Mouse (Mus musculus) heart, embryonic 12.5 days (tissue): ENCODE measurements around the gene Gm4952. TPM values are rescaled to one million over a fixed set of nuclear protein-coding genes. Genes with fewer than 3 reads are reported as not detected.

ENCODE experiments used
- ATAC-seq: fragments of 200-750 bp; cut with Nextera tagmentation; 2 replicates; pipeline ENCODE4 v1.8.0; 2017; ENCODE audit warnings: moderate TSS enrichment, moderate library complexity; ENCODE audit not compliant: insufficient number of reproducible peaks, low FRiP score
- H3K27ac ChIP-seq: fragments of 300-500 bp; sonication (generic); 2 replicates; pipeline ENCODE4 v1.5.1; 2016; ENCODE audit warnings: mild to moderate bottlenecking, moderate library complexity; ENCODE audit not compliant: poor library complexity, severe bottlenecking
- H3K27me3 ChIP-seq: fragments of 300-500 bp; sonication (generic); replicated peaks from 2 replicates; pipeline ENCODE4 v1.6.1; 2016; ENCODE audit warnings: mild to moderate bottlenecking, moderate library complexity
- H3K36me3 ChIP-seq: fragments of 300-500 bp; sonication (generic); 2 replicates; pipeline ENCODE4 v1.6.1; 2016; ENCODE audit warnings: mild to moderate bottlenecking, moderate library complexity
- H3K4me1 ChIP-seq: fragments of 300-500 bp; sonication (generic); replicated peaks from 2 replicates; pipeline ENCODE4 v1.6.1; 2016; ENCODE audit warnings: mild to moderate bottlenecking
- H3K4me2 ChIP-seq: fragments of 300-500 bp; sonication (generic); 2 replicates; pipeline ENCODE4 v1.6.1; 2016; ENCODE audit warnings: mild to moderate bottlenecking, moderate library complexity
- H3K4me3 ChIP-seq: fragments of 300-500 bp; sonication (generic); 2 replicates; pipeline ENCODE4 v1.5.1; 2016; ENCODE audit warnings: mild to moderate bottlenecking
- H3K9ac ChIP-seq: fragments of 300-500 bp; sonication (generic); 2 replicates; pipeline ENCODE4 v1.6.1; 2016; ENCODE audit warnings: mild to moderate bottlenecking, moderate library complexity
- H3K9me3 ChIP-seq: fragments of 300-500 bp; sonication (generic); replicated peaks from 2 replicates; pipeline ENCODE4 v1.6.1; 2016; ENCODE audit warnings: mild to moderate bottlenecking, moderate library complexity
- WGBS: fragments of 180-500 bp; shearing (Covaris S2); methylation state at CpG from one replicate; pipeline ENCODE4 v1.1.7; 2016; 5-methylcytosine and 5-hydroxymethylcytosine counted together
- polyA plus RNA-seq: library from polyadenylated mRNA; unstranded; fragments of >200 nt; fragmentation: Nextera tagmentation; extraction: Ambion mirVana; gene quantifications from 2 replicates; pipeline ENCODE4 v1.2.1, GENCODE M21; 2016

Gm4952 gene
- 0.08 and 0.15 TPM in 2 replicates for polyA plus RNA-seq

DNA sequence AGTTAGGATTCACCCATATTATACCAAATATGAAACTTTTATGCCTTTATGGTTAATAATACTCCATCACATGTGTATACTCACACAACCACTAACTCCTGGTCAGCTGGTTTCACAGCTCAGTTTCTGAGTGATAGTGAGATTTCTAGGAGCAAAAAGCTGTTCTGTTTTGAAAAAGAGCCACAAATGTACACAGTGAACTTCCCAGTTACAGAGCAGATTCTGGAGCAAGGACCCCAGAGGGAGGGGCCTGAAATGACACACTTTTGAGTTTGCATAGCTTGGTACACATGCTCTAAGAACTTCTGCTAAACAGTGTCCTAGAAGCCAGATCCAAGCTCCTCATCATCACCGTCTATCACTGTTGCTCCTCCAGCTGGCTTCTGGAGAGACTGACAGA is at the start of gene Gm4952:
Gm4952 (plus strand) TSS at position 301 of the 400 bp plus-strand sequence.
- no peaks in the 10 kb centered on the region for H3K9me3 ChIP-seq
- no peaks in the 10 kb centered on the region for H3K36me3 ChIP-seq
- H3K4me1 ChIP-seq = peaks cover 7% of the 10 kb centered on the region
- H3K4me3 ChIP-seq = no peak within 1 kb of the TSS
- no peaks in the 10 kb centered on the region; the same call in 1 of the 2 replicates for H3K27me3 ChIP-seq
- H3K4me2 ChIP-seq = no peak within 1 kb of the TSS
- no peak within 1 kb of the TSS for H3K9ac ChIP-seq
- ATAC-seq = no peak
- H3K27ac ChIP-seq = no peak within 1 kb of the TSS
- WGBS = 52% methylated on average over 1 of the region's 1 CpGs

DNA sequence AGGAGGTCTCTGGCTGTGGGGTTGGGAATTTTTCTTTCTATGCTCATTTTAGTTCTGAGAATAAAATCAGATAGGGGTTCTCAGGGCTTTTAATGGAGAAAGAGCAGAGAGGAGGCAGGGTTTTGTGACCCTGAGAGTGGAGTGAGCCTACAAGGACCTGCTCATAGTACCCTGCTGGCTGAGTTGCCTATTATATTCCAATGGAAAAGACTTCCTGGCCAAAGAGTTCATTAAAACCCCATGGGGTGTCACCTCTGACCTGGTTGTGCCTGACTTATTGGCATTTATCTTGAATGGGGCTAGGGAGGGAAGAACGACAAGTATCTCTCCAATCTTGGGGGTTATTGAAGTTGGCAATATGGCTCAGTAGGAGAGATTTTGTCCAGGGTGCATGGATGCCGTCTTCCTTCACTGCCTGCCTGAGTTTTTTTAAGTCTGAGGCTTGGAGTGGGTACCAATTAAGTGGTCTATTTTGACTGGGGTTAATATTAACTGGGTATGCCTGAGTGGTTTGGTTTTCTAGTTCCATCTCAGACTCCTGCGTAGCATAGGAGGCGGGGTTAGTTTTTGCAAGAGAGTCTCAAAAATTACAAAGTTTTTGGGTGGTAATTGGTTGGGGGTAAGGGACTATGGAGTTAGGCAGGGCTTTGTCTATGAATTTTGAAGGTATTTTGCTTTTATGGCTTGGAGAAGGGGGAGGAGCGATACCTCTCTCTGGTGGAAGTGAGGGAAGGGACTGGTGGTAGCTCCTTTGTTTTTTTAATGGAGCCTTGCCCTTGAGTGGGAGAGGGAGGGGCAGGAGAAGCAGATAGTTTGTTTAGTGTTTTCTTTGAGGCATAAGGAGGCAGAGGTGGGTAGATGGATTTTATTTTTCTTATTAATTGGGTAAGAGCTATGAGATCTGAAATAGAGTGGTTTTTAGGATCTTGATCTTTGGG is 49.5 kb upstream of the Gm4952 start:
- H3K9ac ChIP-seq = no peak overlapping the region
- no peak overlapping the region for H3K4me3 ChIP-seq
- H3K4me2 ChIP-seq = no peak overlapping the region
- no peaks in the 10 kb centered on the region for H3K36me3 ChIP-seq
- ATAC-seq = no peak
- 81% methylated on average over 5 of the region's 5 CpGs for WGBS
- H3K27me3 ChIP-seq = no peaks in the 10 kb centered on the region
- no peaks in the 10 kb centered on the region for H3K4me1 ChIP-seq
- H3K9me3 ChIP-seq = peaks cover 3% of the 10 kb centered on the region; the same call in 1 of the 2 replicates
- H3K27ac ChIP-seq = no peak overlapping the region

GRCm38 (mm10) chr19:12556293-12556692 is 43.5 kb upstream of the Gm4952 start:
- H3K36me3 ChIP-seq = no peaks in the 10 kb centered on the region
- no peaks in the 10 kb centered on the region for H3K4me1 ChIP-seq
- H3K4me2 ChIP-seq = no peak overlapping the region
- H3K9me3 ChIP-seq = no peaks in the 10 kb centered on the region
- no peak overlapping the region for H3K27ac ChIP-seq
- no peaks in the 10 kb centered on the region for H3K27me3 ChIP-seq
- WGBS = 77% methylated on average over 2 of the region's 2 CpGs
- no peak for ATAC-seq
- H3K9ac ChIP-seq = no peak overlapping the region
- H3K4me3 ChIP-seq = no peak overlapping the region

DNA sequence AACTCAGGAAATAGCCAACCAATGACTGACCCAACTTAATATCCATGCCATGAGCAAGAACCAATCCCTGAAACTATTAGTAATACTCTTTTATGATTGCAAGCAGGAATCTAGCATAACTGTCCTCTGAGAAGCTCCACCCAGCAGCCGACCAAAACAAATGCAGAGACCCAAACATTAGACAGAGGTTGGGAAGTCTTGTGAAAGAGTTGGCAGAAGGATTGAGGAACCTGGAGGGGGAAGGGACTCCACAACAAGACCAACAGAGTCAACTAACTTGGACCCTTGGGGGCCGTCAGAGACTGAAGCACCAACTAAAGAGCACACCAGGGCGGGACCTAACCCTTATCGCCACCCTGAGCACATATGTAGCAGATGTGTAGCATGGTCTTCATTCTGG is 41.6 kb upstream of the Gm4952 start:
- no peak overlapping the region for H3K4me2 ChIP-seq
- 73% methylated on average over 4 of the region's 4 CpGs for WGBS
- H3K27ac ChIP-seq = no peak overlapping the region
- H3K9ac ChIP-seq = no peak overlapping the region
- H3K9me3 ChIP-seq = no peaks in the 10 kb centered on the region
- H3K27me3 ChIP-seq = no peaks in the 10 kb centered on the region
- H3K36me3 ChIP-seq = no peaks in the 10 kb centered on the region
- H3K4me3 ChIP-seq = no peak overlapping the region
- H3K4me1 ChIP-seq = no peaks in the 10 kb centered on the region
- no peak for ATAC-seq

DNA sequence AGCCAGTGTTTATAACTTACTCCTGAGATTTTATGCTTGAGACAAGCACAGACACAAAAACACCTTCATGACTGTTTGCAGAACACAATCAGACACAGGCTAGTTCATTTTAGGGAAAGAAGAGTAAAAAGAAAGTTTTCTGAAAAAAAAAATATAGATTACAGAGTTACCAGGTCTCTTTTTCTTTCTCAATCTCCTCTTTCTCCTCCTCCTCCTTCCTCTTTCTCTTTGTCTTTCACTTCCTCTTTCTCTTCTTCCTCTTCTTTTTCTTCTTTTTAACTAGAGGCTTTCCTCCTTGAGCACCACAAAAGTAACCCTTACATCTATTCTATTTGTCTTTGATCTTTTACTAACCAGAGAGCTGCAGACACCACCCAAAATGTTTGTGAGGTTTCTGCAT is 35.6 kb upstream of the Gm4952 start:
- Histone ChIP-seq H3K27ac (no peak overlapping the region), H3K9ac (no peak overlapping the region), H3K27me3 (no peaks in the 10 kb centered on the region), H3K9me3 (no peaks in the 10 kb centered on the region), H3K4me2 (no peak overlapping the region), H3K4me1 (no peaks in the 10 kb centered on the region), H3K36me3 (no peaks in the 10 kb centered on the region), H3K4me3 (no peak overlapping the region)
- ATAC-seq = no peak

GRCm38 (mm10) chr19:12567011-12567410 is 32.8 kb upstream of the Gm4952 start:
- H3K36me3 ChIP-seq = no peaks in the 10 kb centered on the region
- no peak overlapping the region for H3K4me2 ChIP-seq
- H3K27ac ChIP-seq = no peak overlapping the region
- no peak for ATAC-seq
- H3K9ac ChIP-seq = no peak overlapping the region
- no peaks in the 10 kb centered on the region for H3K9me3 ChIP-seq
- no peaks in the 10 kb centered on the region for H3K27me3 ChIP-seq
- H3K4me3 ChIP-seq = no peak overlapping the region
- no peaks in the 10 kb centered on the region for H3K4me1 ChIP-seq
- WGBS = 51% methylated on average over 4 of the region's 4 CpGs

- H3K9me3 ChIP-seq = no peaks in the 10 kb centered on the region
- ATAC-seq = no peak
- no peak overlapping the region for H3K4me2 ChIP-seq
- H3K4me3 ChIP-seq = no peak overlapping the region
- WGBS = 70% methylated on average over 2 of the region's 2 CpGs
- no peaks in the 10 kb centered on the region for H3K27me3 ChIP-seq
- peaks cover 11% of the 10 kb centered on the region for H3K4me1 ChIP-seq
- H3K36me3 ChIP-seq = no peaks in the 10 kb centered on the region
- no peak overlapping the region for H3K9ac ChIP-seq
- H3K27ac ChIP-seq = no peak overlapping the region
These were observed 28.9 kb upstream of the Gm4952 start for GRCm38 (mm10) chr19:12570866-12571265.

- ATAC-seq = no peak
- H3K4me3 ChIP-seq = no peak overlapping the region
- no peaks in the 10 kb centered on the region for H3K9me3 ChIP-seq
- H3K36me3 ChIP-seq = peaks cover under 1% of the 10 kb centered on the region; the same call in 1 of the 2 replicates
- WGBS = 91% methylated on average over 1 of the region's 1 CpGs
- peaks cover 11% of the 10 kb centered on the region for H3K4me1 ChIP-seq
- H3K4me2 ChIP-seq = no peak overlapping the region
- H3K9ac ChIP-seq = no peak overlapping the region
- no peak overlapping the region for H3K27ac ChIP-seq
- H3K27me3 ChIP-seq = no peaks in the 10 kb centered on the region
These were observed 28.1 kb upstream of the Gm4952 start for GRCm38 (mm10) chr19:12571687-12572086.

GRCm38 (mm10) chr19:12572614-12573265 is 27.0 kb upstream of the Gm4952 start:
- H3K9me3 ChIP-seq = no peaks in the 10 kb centered on the region
- 0 out of 2 replicates have a peak, but pooled peaks have one; percentile 10 for ATAC-seq
- H3K4me2 ChIP-seq = peak overlapping the region; percentile 85
- H3K4me1 ChIP-seq = peaks cover 11% of the 10 kb centered on the region
- peak overlapping the region; percentile 54 for H3K4me3 ChIP-seq
- H3K36me3 ChIP-seq = peaks cover 10% of the 10 kb centered on the region
- no peak overlapping the region; the same call in 1 of the 2 replicates for H3K9ac ChIP-seq
- no peaks in the 10 kb centered on the region for H3K27me3 ChIP-seq
- WGBS = 79% methylated on average over 1 of the region's 1 CpGs
- H3K27ac ChIP-seq = peak overlapping the region; percentile 44; the same call in 1 of the 2 replicates

GRCm38 (mm10) chr19:12573266-12574011 is 26.3 kb upstream of the Gm4952 start:
- H3K4me1 ChIP-seq = peaks cover 11% of the 10 kb centered on the region
- WGBS = 5% methylated on average over 14 of the region's 14 CpGs
- H3K4me3 ChIP-seq = peak overlapping the region; percentile 54
- H3K9ac ChIP-seq = peak overlapping the region; percentile 69
- ATAC-seq = peak; percentile 96
- peaks cover 17% of the 10 kb centered on the region for H3K36me3 ChIP-seq
- peak overlapping the region; percentile 71 for H3K27ac ChIP-seq
- peak overlapping the region; percentile 85 for H3K4me2 ChIP-seq
- H3K9me3 ChIP-seq = no peaks in the 10 kb centered on the region
- no peaks in the 10 kb centered on the region for H3K27me3 ChIP-seq

DNA sequence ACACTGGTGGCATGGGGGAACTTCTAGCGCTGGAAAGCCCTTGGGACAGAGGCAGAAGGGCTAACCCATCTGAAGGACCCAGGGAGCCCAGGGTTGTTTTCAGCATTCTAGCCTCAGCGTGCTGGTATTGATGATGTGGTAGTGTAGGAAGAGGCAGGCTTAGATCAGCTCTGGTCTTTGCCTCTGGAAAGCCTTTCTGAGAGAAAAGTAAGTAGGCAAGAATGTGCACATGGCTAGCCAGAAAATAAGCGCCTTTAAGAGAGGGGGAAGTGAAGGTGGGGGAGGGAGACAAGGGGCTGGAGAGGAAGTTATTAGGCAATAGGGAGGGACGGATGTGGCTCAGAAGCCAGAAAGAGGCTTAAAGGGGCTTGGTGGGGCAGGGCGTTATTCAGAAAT is 25.8 kb upstream of the Gm4952 start:
- peaks cover 21% of the 10 kb centered on the region for H3K36me3 ChIP-seq
- 0 out of 2 replicates have a peak, but pooled peaks have one; percentile 16 for ATAC-seq
- WGBS = 17% methylated on average over 5 of the region's 5 CpGs
- peak overlapping the region; percentile 85 for H3K4me2 ChIP-seq
- H3K27ac ChIP-seq = peak overlapping the region; percentile 71
- no peaks in the 10 kb centered on the region for H3K27me3 ChIP-seq
- H3K9me3 ChIP-seq = no peaks in the 10 kb centered on the region
- H3K4me3 ChIP-seq = peak overlapping the region; percentile 54
- H3K9ac ChIP-seq = peak overlapping the region; percentile 69
- H3K4me1 ChIP-seq = peaks cover 11% of the 10 kb centered on the region
